Mouse (Mus musculus) forebrain, postnatal 0 days (tissue): Measurements from ENCODE around the gene Zbtb16. TPM values are rescaled to one million over a fixed set of nuclear protein-coding genes. Genes with fewer than 3 reads are reported as not detected.

ENCODE experiments used
- ATAC-seq: fragments of 200-750 bp; cut with Nextera tagmentation; 2 replicates; pipeline ENCODE4 v1.8.0; 2017; ENCODE audit warnings: mild to moderate bottlenecking, moderate library complexity
- DNase-seq: peaks from one replicate; pipeline ENCODE4 v3.0.0-alpha.2; 2015
- H3K27ac ChIP-seq: fragments of 300-500 bp; sonication (generic); 2 replicates; pipeline ENCODE4 v1.5.1; 2014; ENCODE audit warnings: low read depth, mild to moderate bottlenecking, antibody characterized with exemption, low read length, moderate library complexity, mixed read lengths
- H3K27me3 ChIP-seq: fragments of 300-500 bp; sonication (generic); 2 replicates; pipeline ENCODE4 v1.6.1; 2014; ENCODE audit warnings: mild to moderate bottlenecking, low read length, mixed read lengths; ENCODE audit not compliant: insufficient read depth
- H3K36me3 ChIP-seq: fragments of 300-500 bp; sonication (generic); 2 replicates; pipeline ENCODE4 v1.6.1; 2014; ENCODE audit warnings: mild to moderate bottlenecking, moderate library complexity; ENCODE audit not compliant: insufficient read depth
- H3K4me1 ChIP-seq: fragments of 300-500 bp; sonication (generic); 2 replicates; pipeline ENCODE4 v1.6.1; 2014; ENCODE audit warnings: antibody characterized with exemption; ENCODE audit not compliant: insufficient read depth
- H3K4me2 ChIP-seq: fragments of 300-500 bp; sonication (generic); 2 replicates; pipeline ENCODE4 v1.6.1; 2014; ENCODE audit warnings: low read depth, mild to moderate bottlenecking, moderate library complexity
- H3K4me3 ChIP-seq: fragments of 300-500 bp; sonication (generic); 2 replicates; pipeline ENCODE4 v1.5.1; 2014; ENCODE audit warnings: low read depth, low read length, mixed read lengths
- H3K9ac ChIP-seq: fragments of 300-500 bp; sonication (generic); 2 replicates; pipeline ENCODE4 v1.6.1; 2014; ENCODE audit warnings: mild to moderate bottlenecking
- H3K9me3 ChIP-seq: fragments of 300-500 bp; sonication (generic); 2 replicates; pipeline ENCODE4 v1.6.1; 2016; ENCODE audit warnings: low read length
- CTCF ChIP-seq: sonication (generic); IDR thresholded peaks from 2 replicates; pipeline ENCODE4 v1.5.1; 2016; ENCODE audit warnings: antibody characterized with exemption, control low read depth, low read depth
- WGBS: fragments of 180-500 bp; shearing (Covaris S2); extraction: QIAGEN DNeasy Blood & Tissue Kit; methylation state at CpG from one replicate; pipeline ENCODE4 v1.1.7; 2014; 5-methylcytosine and 5-hydroxymethylcytosine counted together
- polyA plus RNA-seq: library from polyadenylated mRNA; unstranded; fragments of >200 nt; fragmentation: Nextera tagmentation; extraction: Ambion mirVana; gene quantifications from 2 replicates; pipeline ENCODE4 v1.2.1, GENCODE M21; 2015
- total RNA-seq: library from RNA; depleted of rRNA; stranded (reverse); fragments of >200 nt; gene quantifications from 2 replicates; pipeline ENCODE4 v1.2.3, GENCODE M21; 2014

Gene Zbtb16
- total and polyA plus RNA-seq, 2 experiments from 2014 or later, result 6.8 to 12.6 TPM

DNA sequence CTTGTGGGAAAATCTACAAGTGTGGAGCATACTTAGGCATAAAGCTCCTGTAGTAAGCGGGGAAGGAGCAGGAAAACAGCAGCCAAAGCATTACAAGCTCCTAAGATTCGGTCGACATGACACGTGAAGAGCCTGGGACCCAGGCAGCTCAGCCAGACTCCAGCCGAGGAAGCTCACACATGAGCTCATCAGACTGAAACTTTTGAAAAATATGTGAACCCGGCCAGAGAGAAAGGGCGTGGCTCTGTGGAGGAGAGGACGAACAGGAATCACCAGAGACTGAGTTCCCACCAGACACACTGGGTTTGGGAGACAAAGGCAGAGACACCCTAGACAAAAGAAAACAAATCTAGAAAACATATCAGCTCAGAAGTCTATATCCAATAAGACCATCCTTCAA, 195.1 kb downstream of the Zbtb16 start:
- H3K4me1 ChIP-seq, result no peaks in the 10 kb centered on the region
- no peak overlapping the region for H3K4me3 ChIP-seq
- no peaks in the 10 kb centered on the region for H3K36me3 ChIP-seq
- TF ChIP-seq CTCF, result no peak
- DNase-seq, result no peak
- WGBS, result 85% methylated on average over 8 of the region's 8 CpGs
- no peak overlapping the region for H3K27ac ChIP-seq
- no peak for ATAC-seq
- no peak overlapping the region for H3K4me2 ChIP-seq
- no peak overlapping the region for H3K9ac ChIP-seq
- H3K27me3 ChIP-seq, result peaks cover 12% of the 10 kb centered on the region; the same call in 1 of the 2 replicates
- H3K9me3 ChIP-seq, result 0 out of 2 replicates have a peak, but pooled peaks cover 3% of the 10 kb centered on the region

DNA sequence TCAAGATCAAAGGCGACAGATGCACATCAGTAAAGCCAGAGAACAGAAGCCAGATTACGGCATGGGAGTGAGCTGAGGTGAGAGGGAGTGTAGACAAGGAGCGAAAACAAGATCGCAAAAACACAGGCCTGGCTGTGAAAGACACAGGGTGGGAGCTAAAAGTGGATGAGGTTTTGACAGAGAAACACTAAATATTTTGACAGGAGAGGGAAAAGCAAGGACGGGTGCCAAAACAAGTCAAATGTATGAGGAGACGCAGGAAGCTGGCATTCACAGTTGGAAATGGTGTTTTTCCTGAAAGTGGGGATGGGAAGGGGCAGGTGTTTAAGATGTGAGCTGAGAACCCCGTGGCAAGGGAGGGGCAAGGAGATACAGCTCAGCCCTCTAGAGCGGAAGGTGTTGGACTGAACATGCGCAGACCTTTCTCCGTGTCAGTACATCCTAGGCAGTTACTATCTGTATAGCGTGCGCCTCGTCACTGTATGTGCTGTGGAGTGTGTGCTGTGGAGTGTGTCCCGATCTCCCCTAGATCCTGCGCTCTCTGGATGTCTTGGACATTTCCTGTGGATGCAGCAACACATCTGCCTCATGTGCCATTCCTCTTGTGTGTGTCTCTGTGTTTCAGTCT, 197.7 kb downstream of the Zbtb16 start:
- peak; percentile 82 for ATAC-seq
- H3K4me2 ChIP-seq, result peak overlapping the region; percentile 24; the same call in 1 of the 2 replicates
- 42% methylated on average over 15 of the region's 15 CpGs for WGBS

GRCm38 (mm10) chr9:48637161-48637560, 198.9 kb downstream of the Zbtb16 start:
- DNase-seq (no peak), ATAC-seq (no peak)
- no peaks in the 10 kb centered on the region for H3K4me1 ChIP-seq
- 88% methylated on average over 7 of the region's 7 CpGs for WGBS
- H3K9ac ChIP-seq, result no peak overlapping the region
- H3K4me3 ChIP-seq, result no peak overlapping the region
- H3K36me3 ChIP-seq, result no peaks in the 10 kb centered on the region
- H3K9me3 ChIP-seq, result no peaks in the 10 kb centered on the region
- peaks cover 16% of the 10 kb centered on the region for H3K27me3 ChIP-seq
- no peak overlapping the region for H3K27ac ChIP-seq
- no peak for TF ChIP-seq CTCF
- H3K4me2 ChIP-seq, result no peak overlapping the region

More for the DNA sequence above, 197.7 kb downstream of the Zbtb16 start:
- Histone ChIP-seq H3K36me3 (no peaks in the 10 kb centered on the region), H3K4me3 (0 out of 2 replicates have a peak overlapping the region, but pooled peaks have one; percentile 5), H3K4me1 (no peaks in the 10 kb centered on the region), H3K27me3 (peaks cover 16% of the 10 kb centered on the region), H3K9me3 (no peaks in the 10 kb centered on the region), H3K9ac (no peak overlapping the region), H3K27ac (no peak overlapping the region)
- peak; percentile 68 for DNase-seq
- no peak for TF ChIP-seq CTCF

DNA sequence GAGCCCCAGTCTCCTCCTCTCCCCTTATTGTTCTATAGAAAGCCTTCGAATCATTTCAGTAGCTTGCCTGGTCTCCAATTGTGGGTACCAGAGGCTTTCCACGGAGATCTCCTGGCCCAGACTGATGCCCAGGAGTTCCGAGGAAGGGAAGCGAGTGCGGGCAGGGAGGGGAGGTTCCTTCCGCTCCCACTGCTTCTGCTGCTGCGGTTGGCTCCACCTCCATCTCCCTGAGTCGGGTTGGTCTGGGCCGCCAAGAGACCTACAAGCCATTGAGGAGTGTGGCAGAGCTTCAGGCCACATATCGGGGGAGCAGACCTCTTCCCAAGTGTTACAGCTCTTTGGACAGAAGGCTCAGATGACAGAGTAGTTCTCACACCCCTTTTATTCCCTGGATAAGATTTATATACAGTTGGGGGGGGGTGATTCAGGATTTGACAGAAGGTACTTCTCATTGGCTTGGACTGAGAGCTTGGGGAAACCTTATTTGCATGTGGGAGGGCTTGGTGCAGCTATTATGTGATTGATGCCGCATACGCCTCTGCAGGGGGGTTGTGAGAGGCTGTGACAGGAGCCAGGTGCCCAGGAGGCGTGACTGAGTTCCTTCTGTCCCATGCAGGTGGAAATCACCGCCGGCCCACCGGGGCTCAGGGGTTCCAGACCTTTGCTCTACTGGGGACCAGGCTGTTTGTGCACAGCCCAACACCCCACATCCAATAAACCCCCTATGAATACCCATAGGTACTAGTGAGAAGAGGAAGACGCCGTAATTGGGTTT, 200.3 kb downstream of the Zbtb16 start:
- no peak overlapping the region for H3K9ac ChIP-seq
- no peak for DNase-seq
- peaks cover 16% of the 10 kb centered on the region for H3K27me3 ChIP-seq
- no peaks in the 10 kb centered on the region for H3K36me3 ChIP-seq
- H3K4me2 ChIP-seq, result no peak overlapping the region
- H3K4me1 ChIP-seq, result no peaks in the 10 kb centered on the region
- no peak overlapping the region for H3K4me3 ChIP-seq
- no peak for TF ChIP-seq CTCF
- 57% methylated on average over 18 of the region's 18 CpGs for WGBS
- ATAC-seq, result no peak
- H3K27ac ChIP-seq, result no peak overlapping the region
- no peaks in the 10 kb centered on the region for H3K9me3 ChIP-seq

- no peak overlapping the region for H3K4me2 ChIP-seq
- WGBS, result 77% methylated on average over 6 of the region's 6 CpGs
- ATAC-seq (no peak), DNase-seq (no peak)
- H3K36me3 ChIP-seq, result no peaks in the 10 kb centered on the region
- no peak for TF ChIP-seq CTCF
- H3K27me3 ChIP-seq, result peaks cover 6% of the 10 kb centered on the region
- H3K4me1 ChIP-seq, result no peaks in the 10 kb centered on the region
- no peak overlapping the region for H3K27ac ChIP-seq
- no peak overlapping the region for H3K9ac ChIP-seq
- no peak overlapping the region for H3K4me3 ChIP-seq
- H3K9me3 ChIP-seq, result no peaks in the 10 kb centered on the region
These were observed 202.9 kb downstream of the Zbtb16 start for GRCm38 (mm10) chr9:48633147-48633546.

DNA sequence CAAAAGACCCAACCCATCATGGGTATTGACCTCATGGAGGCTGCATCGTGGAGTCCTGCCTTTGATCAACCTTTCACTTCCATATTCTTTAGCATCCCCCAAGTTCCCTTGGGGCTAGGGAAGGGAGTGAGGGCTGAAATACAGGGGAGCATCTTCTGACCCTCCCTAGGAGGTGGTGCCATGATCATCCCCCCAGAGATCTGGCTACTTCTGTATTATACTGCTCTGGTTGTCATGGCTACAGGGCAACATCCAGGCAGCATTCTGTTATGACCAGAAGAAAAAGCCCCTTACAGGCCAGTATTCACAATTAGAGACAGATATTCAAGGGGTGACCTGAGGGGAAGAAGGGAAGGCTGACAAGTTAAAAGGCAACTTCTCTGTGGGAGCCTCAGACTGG, 216.8 kb downstream of the Zbtb16 start:
- ATAC-seq, result no peak
- TF ChIP-seq CTCF, result no peak
- WGBS, result 72% methylated on average over 1 of the region's 1 CpGs
- no peak overlapping the region for H3K4me3 ChIP-seq
- H3K9ac ChIP-seq, result no peak overlapping the region
- no peaks in the 10 kb centered on the region for H3K27me3 ChIP-seq
- H3K27ac ChIP-seq, result no peak overlapping the region
- H3K36me3 ChIP-seq, result no peaks in the 10 kb centered on the region
- H3K9me3 ChIP-seq, result no peaks in the 10 kb centered on the region
- H3K4me1 ChIP-seq, result no peaks in the 10 kb centered on the region
- no peak for DNase-seq
- no peak overlapping the region for H3K4me2 ChIP-seq

DNA sequence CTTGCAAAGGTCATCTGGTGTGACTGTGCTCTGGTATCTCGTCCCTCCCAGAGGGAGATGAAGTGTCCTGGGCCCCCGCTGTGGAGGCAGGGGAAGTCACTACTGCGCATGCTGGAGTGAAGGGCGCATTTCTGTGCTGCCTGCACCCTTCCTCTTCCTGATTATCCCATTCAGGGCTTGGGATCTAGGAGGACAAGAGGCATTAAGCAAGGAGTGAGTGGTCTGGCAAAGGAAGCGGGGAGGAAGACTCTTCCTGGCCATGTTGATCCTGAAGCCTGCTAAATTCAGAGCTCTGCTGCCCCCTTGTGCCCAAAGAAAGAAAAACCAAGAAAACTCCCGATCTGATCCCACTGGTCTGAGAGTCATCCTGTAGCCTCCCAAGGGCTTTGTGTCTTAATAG, 217.4 kb downstream of the Zbtb16 start:
- 31% methylated on average over 6 of the region's 6 CpGs for WGBS
- H3K27ac ChIP-seq, result no peak overlapping the region
- H3K27me3 ChIP-seq, result no peaks in the 10 kb centered on the region
- TF ChIP-seq CTCF, result peak; percentile 79
- ATAC-seq (peak; percentile 62), DNase-seq (peak; percentile 92)
- H3K4me3 ChIP-seq, result no peak overlapping the region
- H3K9ac ChIP-seq, result no peak overlapping the region
- 0 out of 2 replicates have a peak overlapping the region, but pooled peaks have one; percentile 23 for H3K4me2 ChIP-seq
- H3K36me3 ChIP-seq, result no peaks in the 10 kb centered on the region
- H3K4me1 ChIP-seq, result no peaks in the 10 kb centered on the region
- no peaks in the 10 kb centered on the region for H3K9me3 ChIP-seq
